Mouse (Mus musculus): ENCODE data around the gene Arih1.

GRCm38 (mm10) chr9:59487331-59487730 is 913 bp upstream of the Arih1 start:
- TF ChIP-seq TAL1 (IDR thresholded peaks at IDR 0.05; ENCODE audit: low read length) (peak; percentile 48), USF1 (IDR thresholded peaks at IDR 0.05; ENCODE audit: low read depth, low read length) (no peak), MYC (IDR thresholded peaks at IDR 0.05; ENCODE audit: low read depth, low read length) (no peak), POLR2A (IDR thresholded peaks at IDR 0.05; ENCODE audit: control insufficient read depth in 1 of 2, insufficient read depth in 1 of 2, low read depth in 1 of 2, low read length in 2 of 2, poor library complexity in 1 of 2) (no peak), CTCF (IDR thresholded peaks at IDR 0.05 in 2 of 3, conservative IDR thresholded peaks at IDR 0.05 in 1 of 3; ENCODE audit: control insufficient read depth in 1 of 3, insufficient read depth in 1 of 3, low read depth in 2 of 3, low read length in 3 of 3, poor library complexity in 1 of 3, severe bottlenecking in 1 of 3) (no peak), TCF12 (IDR thresholded peaks at IDR 0.05; ENCODE audit: low read depth, low read length) (no peak), POLR2AphosphoS2 (IDR thresholded peaks at IDR 0.05; ENCODE audit: low read length) (no peak), MAX (IDR thresholded peaks at IDR 0.05; ENCODE audit: low read length) (no peak), TBP (IDR thresholded peaks at IDR 0.05; ENCODE audit: low read depth, low read length) (no peak), ZC3H11A (IDR thresholded peaks at IDR 0.05; ENCODE audit: low read depth, low read length) (no peak), RAD21 (IDR thresholded peaks at IDR 0.05; ENCODE audit: low read depth, low read length) (no peak), SMC3 (IDR thresholded peaks at IDR 0.05; ENCODE audit: low read depth, low read length) (no peak), KAT2A (conservative IDR thresholded peaks at IDR 0.05; ENCODE audit: low read depth, low read length) (no peak), MEF2A (IDR thresholded peaks at IDR 0.05; ENCODE audit: extremely low read depth, insufficient replicate concordance, low read depth, low read length, poor library complexity, severe bottlenecking) (no peak)

Measured in MEL (cell line).